Mouse (Mus musculus) liver, embryonic 15.5 days (tissue): ENCODE results near the gene Doc2a. TPM values are rescaled to one million over a fixed set of nuclear protein-coding genes. Genes with fewer than 3 reads are reported as not detected.
A peak's percentile ranks its signal among the peaks of the same experiment; 100 is the strongest.

Source experiments
- ATAC-seq: fragments of 200-750 bp; cut with Nextera tagmentation; 2 replicates; pipeline ENCODE4 v1.8.0; 2017; ENCODE audit warnings: moderate number of reproducible peaks, mild to moderate bottlenecking, moderate library complexity; ENCODE audit not compliant: insufficient read depth
- H3K27ac ChIP-seq: fragments of 300-500 bp; sonication (generic); replicated peaks from 2 replicates; pipeline ENCODE4 v1.5.1; 2015; ENCODE audit warnings: mild to moderate bottlenecking, inconsistent platforms
- H3K27me3 ChIP-seq: fragments of 300-500 bp; sonication (generic); 2 replicates; pipeline ENCODE4 v1.6.1; 2015; ENCODE audit warnings: mild to moderate bottlenecking, inconsistent platforms
- H3K36me3 ChIP-seq: fragments of 300-500 bp; sonication (generic); replicated peaks from 2 replicates; pipeline ENCODE4 v1.6.1; 2015; ENCODE audit warnings: moderate library complexity, mild to moderate bottlenecking, inconsistent platforms
- H3K4me1 ChIP-seq: fragments of 300-500 bp; sonication (generic); replicated peaks from 2 replicates; pipeline ENCODE4 v1.6.1; 2015; ENCODE audit warnings: inconsistent platforms
- H3K4me2 ChIP-seq: fragments of 300-500 bp; sonication (generic); 2 replicates; pipeline ENCODE4 v1.6.1; 2015; ENCODE audit warnings: moderate library complexity, mild to moderate bottlenecking, inconsistent platforms
- H3K4me3 ChIP-seq: fragments of 300-500 bp; sonication (generic); replicated peaks from 2 replicates; pipeline ENCODE4 v1.5.1; 2015; ENCODE audit warnings: mild to moderate bottlenecking, inconsistent platforms
- H3K9ac ChIP-seq: fragments of 300-500 bp; sonication (generic); 2 replicates; pipeline ENCODE4 v1.6.1; 2015; ENCODE audit warnings: moderate library complexity, mild to moderate bottlenecking, inconsistent platforms
- H3K9me3 ChIP-seq: fragments of 300-500 bp; sonication (generic); replicated peaks from 2 replicates; pipeline ENCODE4 v1.6.1; 2016; ENCODE audit warnings: inconsistent platforms
- WGBS: fragments of 180-500 bp; shearing (Covaris S2); methylation state at CpG from one replicate; pipeline ENCODE4 v1.1.7; 2015; ENCODE audit warnings: mixed read lengths; ENCODE audit not compliant: insufficient replicate concordance; 5-methylcytosine and 5-hydroxymethylcytosine counted together
- polyA plus RNA-seq: library from polyadenylated mRNA; unstranded; fragments of >200 nt; fragmentation: Nextera tagmentation; extraction: Ambion mirVana; gene quantifications from 2 replicates; pipeline ENCODE4 v1.2.1, GENCODE M21; 2015

Gene Doc2a
- 0.09 TPM in 1 of 2 replicates, not detected in the other for polyA plus RNA-seq

- Histone ChIP-seq H3K4me2 (peak within 1 kb of the TSS; percentile 64), H3K27ac (no peak within 1 kb of the TSS), H3K36me3 (peaks cover 5% of the 10 kb centered on the region), H3K9me3 (no peaks in the 10 kb centered on the region), H3K27me3 (peaks cover 76% of the 10 kb centered on the region), H3K9ac (no peak within 1 kb of the TSS), H3K4me1 (peaks cover 7% of the 10 kb centered on the region), H3K4me3 (peak within 1 kb of the TSS; percentile 38)
- 30% methylated on average over 4 of the region's 4 CpGs for WGBS
- no peak for ATAC-seq
Observed at GRCm38 (mm10) chr7:126847116-126847420, at the start of gene Doc2a. Gene Doc2a (plus strand): TSS chr7:126847416.

- Histone ChIP-seq H3K9ac (peak overlapping the region; percentile 75), H3K4me2 (peak overlapping the region; percentile 97), H3K9me3 (no peaks in the 10 kb centered on the region), H3K27ac (peak overlapping the region; percentile 90), H3K36me3 (peaks cover 31% of the 10 kb centered on the region), H3K4me1 (peaks cover 87% of the 10 kb centered on the region), H3K4me3 (peak overlapping the region; percentile 82), H3K27me3 (no peaks in the 10 kb centered on the region)
- under 1% methylated on average over 40 of the region's 40 CpGs for WGBS
- ATAC-seq = peak; percentile 47
Observed at GRCm38 (mm10) chr7:126798127-126799049, 48.8 kb upstream of the Doc2a start.

GRCm38 (mm10) chr7:126799050-126799467 lies 48.2 kb upstream of the Doc2a start:
- Histone ChIP-seq H3K4me1 (peaks cover 84% of the 10 kb centered on the region), H3K4me3 (peak overlapping the region; percentile 82), H3K36me3 (peaks cover 31% of the 10 kb centered on the region), H3K9ac (peak overlapping the region; percentile 75), H3K27me3 (no peaks in the 10 kb centered on the region), H3K9me3 (no peaks in the 10 kb centered on the region), H3K4me2 (peak overlapping the region; percentile 97), H3K27ac (peak overlapping the region; percentile 90)
- ATAC-seq = peak; percentile 93
- WGBS = under 1% methylated on average over 33 of the region's 36 CpGs

- H3K4me1 ChIP-seq = peaks cover 78% of the 10 kb centered on the region
- 3% methylated on average over 38 of the region's 38 CpGs for WGBS
Observed at GRCm38 (mm10) chr7:126799468-126800268, 47.5 kb upstream of the Doc2a start.

GRCm38 (mm10) chr7:126800269-126801056 lies 46.8 kb upstream of the Doc2a start:
- 64% methylated on average over 5 of the region's 5 CpGs for WGBS
- no peaks in the 10 kb centered on the region for H3K27me3 ChIP-seq
- H3K36me3 ChIP-seq = peaks cover 21% of the 10 kb centered on the region
- H3K4me1 ChIP-seq = peaks cover 70% of the 10 kb centered on the region
- ATAC-seq = no peak
- peak overlapping the region; percentile 82 for H3K4me3 ChIP-seq
- peak overlapping the region; percentile 97 for H3K4me2 ChIP-seq
- H3K9ac ChIP-seq = peak overlapping the region; percentile 75
- H3K9me3 ChIP-seq = no peaks in the 10 kb centered on the region
- peak overlapping the region; percentile 90 for H3K27ac ChIP-seq

More at GRCm38 (mm10) chr7:126799468-126800268, 47.5 kb upstream of the Doc2a start:
- Histone ChIP-seq H3K36me3 (peaks cover 29% of the 10 kb centered on the region), H3K4me3 (peak overlapping the region; percentile 82), H3K4me2 (peak overlapping the region; percentile 97), H3K27me3 (no peaks in the 10 kb centered on the region), H3K9me3 (no peaks in the 10 kb centered on the region), H3K9ac (peak overlapping the region; percentile 75), H3K27ac (peak overlapping the region; percentile 90)
- ATAC-seq = peak; percentile 73

GRCm38 (mm10) chr7:126801057-126801422 lies 46.2 kb upstream of the Doc2a start:
- Histone ChIP-seq H3K27me3 (no peaks in the 10 kb centered on the region), H3K9ac (no peak overlapping the region), H3K27ac (no peak overlapping the region), H3K36me3 (peaks cover 15% of the 10 kb centered on the region), H3K4me3 (no peak overlapping the region), H3K4me2 (no peak overlapping the region), H3K9me3 (no peaks in the 10 kb centered on the region), H3K4me1 (peaks cover 66% of the 10 kb centered on the region)
- 89% methylated on average over 16 of the region's 16 CpGs for WGBS
- no peak for ATAC-seq

GRCm38 (mm10) chr7:126802134-126802889 lies 44.9 kb upstream of the Doc2a start:
- ATAC-seq = no peak
- H3K4me1 ChIP-seq = peaks cover 59% of the 10 kb centered on the region
- no peaks in the 10 kb centered on the region for H3K9me3 ChIP-seq
- no peak overlapping the region for H3K4me3 ChIP-seq
- peaks cover 2% of the 10 kb centered on the region; the same call in 1 of the 2 replicates for H3K36me3 ChIP-seq
- H3K9ac ChIP-seq = no peak overlapping the region
- no peaks in the 10 kb centered on the region for H3K27me3 ChIP-seq
- H3K4me2 ChIP-seq = no peak overlapping the region
- no peak overlapping the region for H3K27ac ChIP-seq
- 64% methylated on average over 11 of the region's 11 CpGs for WGBS

GRCm38 (mm10) chr7:126803181-126803580 lies 44.0 kb upstream of the Doc2a start:
- Histone ChIP-seq H3K4me1 (peaks cover 59% of the 10 kb centered on the region), H3K27ac (no peak overlapping the region), H3K27me3 (no peaks in the 10 kb centered on the region), H3K36me3 (no peaks in the 10 kb centered on the region), H3K9ac (no peak overlapping the region), H3K4me2 (no peak overlapping the region), H3K4me3 (no peak overlapping the region), H3K9me3 (no peaks in the 10 kb centered on the region)
- WGBS = 48% methylated on average over 6 of the region's 6 CpGs
- ATAC-seq = no peak

- Histone ChIP-seq H3K4me2 (no peak overlapping the region), H3K27ac (no peak overlapping the region), H3K4me3 (no peak overlapping the region), H3K4me1 (peaks cover 59% of the 10 kb centered on the region), H3K9ac (no peak overlapping the region), H3K36me3 (no peaks in the 10 kb centered on the region), H3K9me3 (no peaks in the 10 kb centered on the region), H3K27me3 (no peaks in the 10 kb centered on the region)
- no peak for ATAC-seq
Observed at GRCm38 (mm10) chr7:126803751-126804150, 43.5 kb upstream of the Doc2a start.

- Histone ChIP-seq H3K9me3 (no peaks in the 10 kb centered on the region), H3K4me2 (no peak overlapping the region), H3K4me1 (peaks cover 50% of the 10 kb centered on the region), H3K27ac (no peak overlapping the region), H3K4me3 (no peak overlapping the region), H3K9ac (no peak overlapping the region), H3K36me3 (no peaks in the 10 kb centered on the region), H3K27me3 (no peaks in the 10 kb centered on the region)
- WGBS = 66% methylated on average over 6 of the region's 6 CpGs
- ATAC-seq = no peak
Observed at GRCm38 (mm10) chr7:126806956-126807355, 40.3 kb upstream of the Doc2a start.
